Mouse (Mus musculus) ES-CJ7 (cell line): ENCODE data around the gene Hoxb5.
A peak's percentile ranks its signal among the peaks of the same experiment; 100 is the strongest.

Experiments
- DNase-seq: peaks from one replicate; pipeline ENCODE4 v3.0.0; 2011; ENCODE audit warnings: low read depth, low spot score

Gene Hoxb5

GRCm38 (mm10) chr11:96302381-96303150 lies 570 bp upstream of the Hoxb5 start:
- DNase-seq: no peak

GRCm38 (mm10) chr11:96304381-96305195 lies 1.5 kb downstream of the Hoxb5 start:
- peak; percentile 44 for DNase-seq

GRCm38 (mm10) chr11:96305505-96306182 lies 2.5 kb downstream of the Hoxb5 start:
- DNase-seq: no peak

GRCm38 (mm10) chr11:96306183-96306907 lies 3.2 kb downstream of the Hoxb5 start:
- no peak for DNase-seq

GRCm38 (mm10) chr11:96306908-96307269 lies 3.8 kb downstream of the Hoxb5 start:
- DNase-seq: no peak

GRCm38 (mm10) chr11:96308763-96309162 lies 5.6 kb downstream of the Hoxb5 start:
- no peak for DNase-seq

GRCm38 (mm10) chr11:96309288-96309687 lies 6.2 kb downstream of the Hoxb5 start:
- no peak for DNase-seq

GRCm38 (mm10) chr11:96310183-96310938 lies 7.2 kb downstream of the Hoxb5 start:
- peak; percentile 80 for DNase-seq

GRCm38 (mm10) chr11:96311097-96311496 lies 8.0 kb downstream of the Hoxb5 start:
- DNase-seq: no peak

- DNase-seq: peak; percentile 95
Observed at GRCm38 (mm10) chr11:96311520-96312417, 8.6 kb downstream of the Hoxb5 start.

GRCm38 (mm10) chr11:96313134-96313533 lies 10.0 kb downstream of the Hoxb5 start:
- DNase-seq: no peak

GRCm38 (mm10) chr11:96313806-96314428 lies 10.8 kb downstream of the Hoxb5 start:
- no peak for DNase-seq

GRCm38 (mm10) chr11:96314671-96315343 lies 11.7 kb downstream of the Hoxb5 start:
- DNase-seq: no peak

- DNase-seq: no peak
Observed at GRCm38 (mm10) chr11:96315344-96315681, 12.2 kb downstream of the Hoxb5 start.

GRCm38 (mm10) chr11:96316696-96317607 lies 13.8 kb downstream of the Hoxb5 start:
- no peak for DNase-seq

- DNase-seq: peak; percentile 81
Observed at GRCm38 (mm10) chr11:96317608-96318367, 14.7 kb downstream of the Hoxb5 start, which contains the start of gene Hoxb4. TSS of gene Hoxb4 (plus strand) at chr11:96318267.
